Mouse (Mus musculus) adrenal gland (tissue): ENCODE results near the gene Camk1d.

Experiments used
- intact Hi-C: fragments of 180-260 bp; cut with DNase I; formaldehyde crosslinking; loops from one replicate; pipeline ENCODE4 v1.15.1; 2025

The Camk1d gene

DNA sequence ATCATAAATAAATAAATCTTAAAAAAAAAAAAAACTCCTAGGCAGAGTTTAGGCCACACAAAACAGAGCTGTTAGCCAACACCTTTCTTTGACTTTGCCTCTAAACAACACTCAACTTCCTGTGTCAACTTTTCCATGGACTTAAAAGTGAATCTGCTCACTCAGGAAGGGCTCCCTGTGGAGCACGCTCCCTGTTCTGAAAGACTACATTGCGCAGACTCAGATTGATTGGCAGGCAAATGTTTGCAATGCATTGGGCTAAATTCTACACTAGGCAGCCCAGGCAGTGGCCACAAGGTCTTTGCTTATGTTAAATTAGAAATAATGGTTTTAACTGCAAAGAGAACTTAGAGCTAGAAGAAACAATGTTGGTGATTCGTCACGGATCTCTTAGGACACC, 45.4 kb downstream of the Camk1d start:
- intact Hi-C loops: no loop called here

DNA sequence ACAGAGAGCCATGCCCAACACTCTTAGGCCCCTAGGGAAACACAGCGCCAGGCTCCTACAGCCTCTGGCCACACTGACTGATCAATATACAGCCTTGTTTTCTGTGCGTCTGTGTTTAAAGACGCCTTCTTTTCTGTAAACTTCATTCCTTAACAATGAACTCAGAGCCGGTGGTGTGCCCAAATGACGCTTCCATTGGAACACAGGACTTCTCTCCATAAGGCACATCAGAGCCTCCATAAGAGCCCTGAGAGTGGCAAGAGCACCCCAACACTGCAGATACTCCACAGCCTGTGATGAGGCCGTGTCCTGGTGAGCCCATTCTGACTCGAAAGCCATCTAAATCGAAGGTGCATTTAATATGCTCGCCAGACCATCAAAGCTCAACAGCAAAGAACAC, 50.8 kb downstream of the Camk1d start:
- intact Hi-C loops: no loop called here

DNA sequence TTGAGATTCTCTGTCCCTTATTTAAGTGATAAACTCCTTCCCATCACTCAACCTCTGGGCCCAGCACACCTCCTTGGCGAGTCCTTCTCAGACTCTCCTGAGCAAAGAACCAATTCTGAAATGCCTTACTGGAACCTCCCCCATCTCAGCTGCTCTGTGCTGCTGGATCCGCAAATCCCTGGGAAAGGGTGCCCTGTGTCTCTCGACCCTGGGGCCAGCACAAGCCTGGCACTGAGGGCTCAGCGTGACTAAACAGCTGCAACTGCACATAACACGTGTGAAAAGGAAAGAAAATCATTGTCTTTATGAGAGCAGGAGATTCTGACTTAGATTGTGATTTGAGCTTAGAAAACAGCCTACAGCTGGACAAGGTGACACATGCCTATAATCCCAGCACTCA, 52.4 kb downstream of the Camk1d start:
- intact Hi-C loops: no loop called here

DNA sequence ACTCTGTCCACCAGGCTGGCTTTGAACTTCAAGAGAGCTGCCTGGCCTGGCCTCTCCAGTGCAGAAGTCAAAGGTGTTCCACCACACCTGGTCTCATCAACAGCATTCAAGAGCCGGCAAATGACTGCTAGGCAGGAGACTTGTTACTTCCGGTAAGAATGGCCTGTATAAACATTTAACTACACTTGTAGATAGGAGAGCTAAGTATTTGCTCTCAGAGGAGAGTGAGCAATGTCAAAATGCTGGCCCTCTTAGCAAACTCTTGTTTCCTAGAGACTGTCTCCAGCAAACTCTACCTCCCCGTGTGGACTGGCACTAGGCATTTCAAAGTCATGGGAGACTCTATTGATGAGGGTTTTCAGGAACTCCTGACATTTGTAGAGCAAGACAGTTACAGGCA, 56.3 kb downstream of the Camk1d start:
- intact Hi-C loops: no loop called here

DNA sequence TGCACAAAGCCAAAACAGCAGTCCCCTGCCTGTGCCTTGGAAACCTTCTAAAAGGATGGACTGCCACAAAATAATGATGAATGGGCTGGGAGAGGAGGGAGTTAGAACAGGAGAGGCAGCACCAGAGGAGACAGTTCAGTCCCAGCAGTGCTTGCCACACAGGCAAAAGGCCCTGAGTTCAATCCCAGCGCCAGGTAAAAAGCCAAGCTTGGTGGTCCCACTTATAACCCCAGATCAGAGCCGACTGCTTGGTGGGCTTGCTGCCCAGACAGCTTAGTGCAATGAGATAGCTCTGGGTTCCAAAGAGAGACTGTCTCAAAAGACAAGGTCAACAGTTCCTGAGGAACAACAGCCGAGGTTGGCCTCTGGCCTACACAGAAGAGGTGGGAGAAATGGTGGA, 58.0 kb downstream of the Camk1d start:
- intact Hi-C loops: no loop called here

DNA sequence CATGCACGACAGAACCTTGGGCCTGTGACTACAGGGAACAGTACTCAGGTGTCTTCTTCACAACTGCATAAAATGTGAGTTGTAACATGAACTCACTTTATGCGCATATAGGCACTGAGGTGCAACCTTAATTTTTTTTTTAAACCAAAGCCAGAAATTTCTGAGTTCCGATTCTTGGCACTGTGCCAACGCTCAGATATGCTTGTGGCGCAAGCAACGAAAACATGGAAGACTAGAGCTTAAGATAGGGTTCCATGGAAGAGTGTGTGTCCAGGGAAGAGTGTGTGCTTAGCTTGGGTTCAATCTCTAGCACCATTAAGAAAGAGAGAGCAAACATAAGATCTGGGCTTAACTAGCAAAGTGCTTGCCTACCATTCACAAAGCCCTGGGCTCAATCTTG, 62.2 kb downstream of the Camk1d start:
- intact Hi-C loops: no loop called here

DNA sequence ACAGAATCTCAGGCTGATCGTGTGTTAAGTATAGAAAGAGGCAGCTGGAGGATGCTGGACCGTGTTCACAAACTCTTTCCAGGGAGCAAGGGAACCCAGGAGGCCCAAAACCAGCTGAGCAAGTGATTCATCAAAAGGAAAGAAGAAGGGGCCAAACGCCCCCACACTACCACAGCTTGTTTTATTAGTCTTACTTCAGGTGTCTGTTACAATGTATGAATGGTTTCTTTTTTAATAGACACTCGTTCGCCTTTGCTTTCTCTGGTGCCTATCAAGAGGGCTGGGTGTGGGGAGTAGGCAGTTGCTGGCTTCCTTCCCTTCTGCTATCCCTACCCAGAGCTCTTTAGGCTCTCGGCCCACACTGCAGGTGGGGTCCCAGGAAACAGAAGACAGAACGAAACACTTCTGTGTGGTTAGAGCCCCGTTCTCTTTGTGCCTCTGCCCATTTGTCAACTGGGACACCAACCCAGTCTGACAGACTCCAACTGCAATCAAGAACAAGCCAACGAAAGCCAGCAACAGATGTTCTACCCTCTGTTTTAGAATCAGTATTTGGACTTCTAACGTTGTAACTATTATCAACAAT, 62.9 kb downstream of the Camk1d start:
- intact Hi-C loops: no loop called here

DNA sequence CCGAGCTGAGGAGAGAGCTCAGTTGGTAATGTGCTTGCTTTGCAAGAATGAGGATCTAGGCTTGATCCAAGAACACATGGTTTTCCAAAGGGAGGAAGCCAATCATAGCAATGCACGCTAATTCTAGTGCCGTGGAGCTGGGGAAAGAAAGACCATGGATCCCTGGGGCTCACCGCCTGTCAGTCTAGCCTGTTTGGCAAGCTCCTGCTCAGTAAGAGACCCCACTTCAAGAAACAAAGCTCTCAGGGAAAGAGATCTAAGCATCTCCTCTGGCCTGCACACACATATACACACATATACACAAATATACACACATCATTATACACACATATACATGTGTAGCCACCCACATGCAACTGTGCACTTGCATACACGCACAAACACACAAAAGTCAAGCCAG, 65.1 kb downstream of the Camk1d start:
- intact Hi-C loops: no loop called here

DNA sequence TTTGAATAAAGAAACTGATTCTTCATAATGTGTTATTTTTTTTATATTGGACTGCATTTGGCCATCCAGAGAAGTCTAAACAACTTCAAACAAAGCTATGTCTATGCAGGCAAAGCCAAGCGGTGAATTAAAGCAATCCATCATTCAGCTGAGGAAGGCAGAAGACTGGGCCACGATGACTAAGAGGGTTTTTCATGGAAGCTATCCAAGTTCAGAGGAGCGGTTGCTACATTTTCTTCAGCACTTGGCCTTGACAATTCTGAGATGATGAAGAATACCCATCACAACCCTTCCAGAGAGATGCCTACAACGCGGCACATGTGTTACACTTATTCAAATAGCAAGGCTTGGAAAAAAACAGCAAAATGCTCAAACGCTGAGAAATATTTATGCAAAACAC, 65.6 kb downstream of the Camk1d start:
- intact Hi-C loops: no loop called here

DNA sequence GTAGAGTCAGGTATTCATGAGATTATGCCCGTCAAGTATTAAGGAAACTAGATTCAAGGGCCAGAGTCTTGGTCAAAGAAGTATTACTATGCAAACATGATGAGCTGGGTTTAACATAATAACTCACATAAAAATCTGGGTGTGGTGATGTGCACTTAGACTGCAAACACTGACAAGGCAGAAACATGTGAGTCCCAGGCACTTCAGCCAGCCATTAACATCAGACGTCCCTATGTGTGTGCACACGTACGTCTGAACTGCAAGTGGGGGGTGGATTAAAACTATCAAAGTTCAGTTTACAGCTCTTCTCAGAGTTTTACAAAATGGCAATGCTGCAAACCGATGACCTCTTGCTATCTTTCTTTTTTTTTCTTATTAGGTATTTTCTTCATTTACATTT, 68.0 kb downstream of the Camk1d start:
- intact Hi-C loops: no loop called here

DNA sequence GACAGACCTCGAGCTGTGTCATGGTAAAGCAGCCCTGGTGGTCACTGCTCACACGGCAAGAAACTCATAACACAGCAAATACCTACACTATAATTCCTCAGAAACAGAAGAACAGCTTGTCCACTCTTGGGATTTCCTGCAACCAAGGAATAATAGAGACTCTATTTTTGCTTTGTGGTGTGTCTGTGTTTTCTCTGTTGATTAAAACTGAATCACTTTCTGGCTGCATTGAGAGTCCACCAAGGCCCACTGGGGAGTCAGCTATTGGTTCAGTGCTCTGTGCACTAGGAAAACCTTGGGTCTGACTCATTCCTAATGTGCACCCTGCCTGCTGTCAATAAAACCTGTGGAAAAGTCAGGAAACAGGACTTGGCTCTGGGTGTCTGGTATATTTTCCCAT, 68.7 kb downstream of the Camk1d start:
- intact Hi-C loops: no loop called here

DNA sequence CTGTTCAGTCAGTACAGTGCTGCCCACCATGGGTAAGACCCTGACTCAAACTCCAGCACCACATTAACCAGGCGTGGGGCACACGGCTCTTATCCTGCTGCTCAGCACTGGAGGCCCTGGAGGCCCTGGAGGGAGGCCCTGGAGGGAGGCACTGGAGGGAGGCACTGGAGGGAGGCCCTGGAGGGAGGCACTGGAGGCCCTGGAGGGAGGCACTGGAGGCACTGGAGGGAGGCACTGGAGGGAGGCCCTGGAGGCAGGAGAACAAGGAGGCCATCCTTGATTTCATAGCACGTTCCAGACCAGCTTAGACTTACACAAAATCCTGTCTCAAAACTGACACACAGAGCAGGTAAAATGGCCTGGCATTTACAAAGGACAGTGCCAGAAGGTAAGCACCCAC, 70.4 kb downstream of the Camk1d start:
- intact Hi-C loops: no loop called here

DNA sequence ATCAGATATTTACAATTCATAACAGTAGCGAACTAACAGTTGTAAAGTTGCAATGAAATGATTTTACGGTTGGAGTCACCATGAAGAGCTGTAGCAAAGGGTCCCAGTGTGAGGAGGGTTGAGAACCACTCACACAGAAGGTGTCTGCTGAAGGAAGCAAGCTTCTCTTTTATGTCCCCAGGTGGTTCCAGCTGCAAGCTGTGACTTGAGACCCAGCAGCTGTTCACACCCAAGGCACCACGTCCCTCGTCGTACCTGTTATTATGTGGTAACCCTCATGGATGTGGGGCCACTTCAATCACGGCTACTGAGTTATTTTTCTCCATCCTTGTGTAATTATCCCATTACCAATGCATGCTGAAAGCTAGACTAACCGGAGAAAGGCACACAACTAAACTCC, 71.1 kb downstream of the Camk1d start:
- intact Hi-C loops: no loop called here

DNA sequence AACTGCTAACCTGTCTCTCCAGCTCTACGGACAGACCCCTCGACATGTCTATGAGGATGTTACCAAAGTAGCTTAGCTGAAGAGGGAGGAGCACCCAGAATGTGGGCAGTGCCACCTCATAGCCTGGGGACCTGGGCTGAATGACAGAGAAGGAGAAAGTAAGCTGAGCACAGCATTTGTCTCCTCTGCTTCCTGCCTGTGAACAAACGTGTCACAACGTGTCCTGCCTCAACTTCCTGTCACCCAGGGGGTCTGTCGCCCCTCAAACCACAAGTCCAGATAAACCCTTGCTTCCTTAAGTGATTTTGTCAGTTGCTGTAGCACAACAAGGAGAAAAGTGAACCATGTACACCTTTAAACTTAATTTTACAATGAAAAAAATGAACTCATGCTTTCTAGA, 71.7 kb downstream of the Camk1d start:
- intact Hi-C loops: no loop called here

DNA sequence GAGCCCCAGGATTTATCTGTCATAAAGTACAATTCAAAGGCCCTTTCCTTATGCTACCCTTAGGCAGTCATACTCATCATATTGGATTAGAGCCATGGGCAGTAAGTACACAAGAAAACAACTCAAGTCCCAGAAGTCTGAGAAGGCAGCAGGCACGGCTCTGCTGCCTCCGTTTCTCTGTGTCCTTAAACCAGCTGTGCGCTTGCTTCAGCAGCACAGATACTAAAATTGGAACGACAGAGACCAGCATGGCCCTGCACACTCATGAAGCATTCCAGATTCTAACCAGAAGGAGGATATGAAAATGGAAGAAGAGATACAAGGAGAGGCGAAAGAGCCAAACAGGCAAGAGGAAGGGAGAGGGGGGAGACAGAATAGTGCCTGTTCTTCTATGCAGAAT, 72.6 kb downstream of the Camk1d start:
- intact Hi-C loops: no loop called here

DNA sequence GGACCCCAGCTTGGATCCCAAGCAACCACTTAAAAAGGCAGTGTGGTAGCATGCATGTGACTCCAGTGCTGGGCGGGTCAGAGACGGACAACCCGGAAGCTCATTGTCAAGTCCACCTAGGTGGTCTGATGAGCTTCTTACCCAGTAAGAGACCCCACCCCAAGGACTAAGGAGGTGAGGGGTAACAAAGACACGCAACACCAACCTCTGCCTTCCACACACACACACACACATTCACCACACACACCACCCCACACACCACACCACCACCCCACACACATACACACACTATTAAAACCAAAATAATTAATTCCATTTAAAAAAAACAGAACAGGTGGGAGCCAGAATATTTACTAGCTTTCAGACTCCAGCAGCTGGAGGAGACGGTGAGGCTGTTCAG, 73.7 kb downstream of the Camk1d start:
- intact Hi-C loops: no loop called here

DNA sequence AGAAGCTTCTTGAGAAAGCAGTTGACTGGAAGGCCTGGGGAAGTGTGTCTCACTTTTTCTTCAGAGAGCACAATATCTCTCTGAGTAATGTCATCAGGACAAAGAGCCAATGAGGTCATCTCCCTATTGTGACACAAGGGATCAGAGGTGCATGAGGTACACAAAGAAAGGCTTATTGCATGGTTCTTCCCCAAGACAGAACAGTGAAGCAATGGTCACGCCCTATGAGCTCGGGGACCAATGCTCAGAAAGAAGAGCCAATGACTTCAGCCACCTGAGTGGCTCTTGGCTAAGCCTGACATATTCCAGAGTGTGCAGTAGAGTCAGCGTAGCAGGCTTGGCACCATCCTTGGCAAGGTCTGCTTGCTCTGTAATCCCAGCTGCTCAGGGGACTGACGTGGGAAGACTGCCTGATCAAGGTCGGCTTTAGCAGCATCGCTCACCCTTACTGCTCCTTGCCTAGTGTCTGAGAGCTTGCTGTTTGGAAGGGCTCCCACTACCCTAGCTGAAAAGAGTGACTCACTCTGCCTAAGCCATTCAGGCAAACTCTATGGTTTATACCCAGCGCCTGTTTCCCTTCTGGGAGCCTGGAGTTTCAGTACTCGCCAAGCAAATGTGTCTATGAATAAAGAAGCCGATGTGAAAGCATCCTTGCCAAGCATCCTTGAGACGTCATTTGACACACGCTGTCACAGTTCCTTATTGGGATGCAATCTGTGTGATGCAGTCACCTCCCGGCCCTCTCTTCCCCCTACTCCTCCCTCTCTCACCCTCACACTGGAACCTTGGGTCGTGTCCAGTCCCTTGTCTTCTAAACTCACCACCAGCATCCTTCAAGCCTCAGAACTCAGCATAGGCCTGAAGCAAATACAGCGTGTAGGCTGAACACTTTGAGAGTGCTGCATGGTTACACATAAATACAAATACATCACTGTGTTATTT, 77.2 kb downstream of the Camk1d start:
- intact Hi-C loops: no loop called here

DNA sequence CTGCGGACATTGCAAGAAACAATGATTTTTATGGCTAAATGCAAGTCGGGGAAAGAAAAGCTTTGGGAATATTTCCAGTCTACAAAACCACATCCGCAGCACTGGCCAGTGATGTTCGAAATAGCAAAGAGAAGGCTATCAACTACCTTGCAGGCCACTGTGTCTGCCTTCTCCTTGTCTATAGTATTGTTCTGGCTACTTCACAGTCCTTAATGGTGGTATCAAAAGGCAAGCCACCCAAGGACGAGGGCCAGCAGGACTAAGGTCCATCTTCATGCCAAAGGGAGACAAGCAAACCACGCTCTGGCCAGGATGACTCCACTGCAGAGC, 82.0 kb downstream of the Camk1d start:
- intact Hi-C loops: no loop called here

DNA sequence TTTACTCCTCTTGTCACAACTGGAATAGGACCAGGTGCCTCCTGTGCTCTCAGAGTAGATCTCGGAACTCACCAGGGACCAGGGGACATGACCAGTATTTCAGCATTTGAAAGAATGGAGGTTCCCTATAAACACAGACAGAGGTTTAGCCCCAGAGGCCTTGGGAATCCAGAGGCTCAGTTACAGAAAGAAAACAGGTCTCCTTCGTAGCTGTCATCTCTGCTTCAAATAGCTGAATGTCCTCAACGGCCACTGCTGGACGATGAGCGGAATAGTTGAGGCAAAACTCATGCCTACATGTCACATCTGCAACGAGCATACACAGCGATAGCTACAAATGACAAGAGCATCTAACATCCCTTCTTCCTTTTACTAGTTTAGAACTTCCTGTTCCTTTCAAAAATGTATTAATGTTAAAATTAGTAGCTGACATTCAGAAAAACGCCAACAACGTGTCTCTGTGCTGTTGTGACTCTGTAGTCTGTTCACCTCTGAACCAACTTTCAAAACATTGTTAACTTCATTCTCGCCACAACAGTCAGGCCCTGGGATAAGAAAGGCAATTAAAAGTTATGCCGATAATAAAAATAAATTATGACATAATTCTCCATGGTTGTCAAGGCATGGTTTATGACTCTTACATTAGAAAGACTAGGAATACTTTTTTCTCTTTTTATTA, 82.5 kb downstream of the Camk1d start:
- intact Hi-C loops: no loop called here

DNA sequence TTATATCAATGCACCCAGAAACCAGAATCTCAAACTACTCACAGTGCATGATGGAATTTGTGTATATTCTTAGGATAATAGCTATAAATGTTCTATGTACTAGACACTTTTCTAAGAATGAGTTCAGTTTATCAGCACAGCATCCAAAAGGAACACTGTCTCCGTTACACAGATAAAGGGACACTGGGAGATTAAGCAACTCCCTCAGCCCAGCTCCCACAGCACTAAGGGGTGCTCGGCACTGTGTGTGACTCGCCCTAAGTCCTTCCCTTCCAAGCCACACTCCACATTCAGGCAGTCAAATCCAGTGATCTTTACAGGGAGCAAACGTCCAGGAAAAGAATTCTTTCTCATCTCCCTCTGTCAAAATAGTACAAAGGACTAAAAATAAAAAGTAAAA, 83.6 kb downstream of the Camk1d start:
- intact Hi-C loops: no loop called here

DNA sequence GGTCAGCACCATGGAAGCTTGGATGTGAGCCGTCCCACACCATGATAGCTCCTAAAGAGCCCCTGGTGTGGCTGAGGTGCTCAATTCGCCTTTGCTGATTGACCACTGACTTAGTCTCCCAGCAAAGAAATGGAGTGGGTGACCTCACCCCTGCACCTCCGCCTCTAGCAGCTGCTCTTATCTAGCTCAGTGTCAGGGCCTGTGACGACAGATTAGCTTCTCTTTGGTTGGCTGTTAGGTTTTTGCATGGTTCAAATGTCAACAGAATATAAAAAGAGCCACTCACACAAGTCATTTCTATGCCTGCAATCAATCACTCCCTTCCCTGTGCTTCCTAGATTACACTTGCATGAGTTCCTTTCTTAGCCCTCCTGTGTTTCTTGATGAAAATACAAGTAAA, 89.9 kb downstream of the Camk1d start:
- intact Hi-C loops: no loop called here

DNA sequence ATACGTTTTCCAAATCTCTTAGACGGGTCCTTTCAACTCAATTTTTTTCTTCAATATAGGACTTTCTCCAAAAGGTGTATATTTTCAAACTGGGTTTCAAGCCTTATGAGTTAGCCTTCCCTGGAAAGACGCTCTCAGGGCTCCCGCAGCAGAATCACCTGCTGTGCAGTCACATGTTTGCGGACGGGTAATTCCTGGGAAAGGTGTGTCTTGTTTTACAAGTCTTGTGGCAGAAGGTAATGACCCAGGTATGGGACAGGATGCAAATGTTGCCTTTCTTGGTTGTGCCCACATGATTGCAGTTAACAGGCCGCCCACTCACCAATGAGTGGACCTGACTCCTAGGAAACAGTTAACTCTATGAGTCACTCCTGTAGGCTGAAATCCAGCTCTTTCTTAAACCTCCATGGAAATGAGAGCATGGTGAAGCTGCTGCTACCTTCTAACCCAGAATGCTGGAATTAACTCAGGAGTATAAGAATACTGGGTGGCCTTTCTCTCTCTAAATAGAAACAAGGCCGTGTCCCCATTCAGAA, 95.9 kb downstream of the Camk1d start:
- intact Hi-C loops: no loop called here
